Mouse (Mus musculus) G1E (cell line): ENCODE measurements around the gene Traf7. TPM values are rescaled to one million over a fixed set of nuclear protein-coding genes. Genes with fewer than 3 reads are reported as not detected.

ENCODE experiments used
- ATAC-seq: 2 replicates; pipeline ENCODE4 v1.8.0; 2016; ENCODE audit warnings: mild to moderate bottlenecking; ENCODE audit not compliant: insufficient number of reproducible peaks, poor library complexity, low FRiP score, severe bottlenecking; ENCODE audit errors: extremely low read depth
- DNase-seq: peaks from one replicate; pipeline ENCODE4 v3.0.0; 2012; ENCODE audit warnings: low spot score
- H3K27me3 ChIP-seq: 2 replicates; pipeline ENCODE4 v1.6.1; 2012; ENCODE audit warnings: mild to moderate bottlenecking, low read length, inconsistent platforms; ENCODE audit not compliant: insufficient read depth
- H3K36me3 ChIP-seq: replicated peaks from 2 replicates; pipeline ENCODE3; 2012; ENCODE audit warnings: mild to moderate bottlenecking, inconsistent platforms
- H3K4me1 ChIP-seq: 2 replicates; pipeline ENCODE4 v1.6.1; 2012; ENCODE audit warnings: low read depth, low read length, inconsistent platforms, mixed read lengths; ENCODE audit not compliant: insufficient read depth
- H3K4me3 ChIP-seq: 2 replicates; pipeline ENCODE4 v1.5.1; 2012; ENCODE audit warnings: low read depth, mild to moderate bottlenecking, inconsistent platforms, low read length, moderate library complexity, mixed read lengths
- H3K9me3 ChIP-seq: replicated peaks from 2 replicates; pipeline ENCODE4 v1.6.1; 2012; ENCODE audit warnings: inconsistent platforms
- CTCF ChIP-seq: IDR thresholded peaks from 2 replicates; pipeline ENCODE4 v1.5.1; 2012; ENCODE audit warnings: low read depth, low read length, inconsistent platforms, mixed read lengths
- GATA1 ChIP-seq: IDR thresholded peaks from 2 replicates; pipeline ENCODE4 v1.6.1; 2012; ENCODE audit warnings: borderline replicate concordance, low read length, inconsistent platforms, mixed read lengths
- GATA2 ChIP-seq: IDR thresholded peaks from 2 replicates; pipeline ENCODE4 v1.6.1; 2012; ENCODE audit warnings: low read depth, low read length, inconsistent platforms, borderline replicate concordance
- POLR2AphosphoS5 ChIP-seq: IDR thresholded peaks from 2 replicates; pipeline ENCODE4 v1.6.1; 2012; ENCODE audit warnings: low read depth, low read length, inconsistent platforms; ENCODE audit not compliant: insufficient replicate concordance
- TAL1 ChIP-seq: conservative IDR thresholded peaks from 2 replicates; pipeline ENCODE4 v1.6.1; 2012; ENCODE audit warnings: low read depth, low read length, inconsistent platforms, mixed read lengths
- polyA plus RNA-seq: library from polyadenylated mRNA; stranded (reverse); fragments of >175 nt; gene quantifications from 2 replicates; pipeline ENCODE4 v1.2.3, GENCODE M21; 2012
- total RNA-seq, 2 experiments: library from RNA; stranded (forward) in 1 of 2; stranded (reverse) in 1 of 2; fragments of 200-1000 nt in 1 of 2; fragments of >200 nt in 1 of 2; fragmentation: Nextera tagmentation in 1 of 2; gene quantifications; 2 replicates each; pipeline ENCODE4 v1.2.3; 2014 to 2017

The Traf7 gene
- total and polyA plus RNA-seq, 3 experiments = 62.8 to 198 (median 81.7) TPM

- H3K36me3 ChIP-seq = peaks cover 21% of the 10 kb centered on the region
- no peak for DNase-seq
- TF ChIP-seq GATA2 (no peak), POLR2AphosphoS5 (no peak), GATA1 (no peak), CTCF (no peak), TAL1 (no peak)
Measured at GRCm38 (mm10) chr17:24481027-24481815, 46.5 kb downstream of the Traf7 start.

GRCm38 (mm10) chr17:24480201-24480826 lies 47.4 kb downstream of the Traf7 start:
- TF ChIP-seq TAL1 (no peak), GATA2 (no peak), POLR2AphosphoS5 (no peak), CTCF (no peak), GATA1 (no peak)
- peak; percentile 35 for DNase-seq

More at GRCm38 (mm10) chr17:24481027-24481815, 46.5 kb downstream of the Traf7 start:
- H3K4me1 ChIP-seq = peaks cover 38% of the 10 kb centered on the region
- peaks cover 19% of the 10 kb centered on the region for H3K27me3 ChIP-seq
- no peak for ATAC-seq
- no peaks in the 10 kb centered on the region for H3K9me3 ChIP-seq
- no peak overlapping the region for H3K4me3 ChIP-seq

GRCm38 (mm10) chr17:24479431-24479830 lies 48.3 kb downstream of the Traf7 start:
- no peaks in the 10 kb centered on the region for H3K9me3 ChIP-seq
- ATAC-seq (no peak), DNase-seq (no peak)
- H3K4me3 ChIP-seq = peak overlapping the region; percentile 40; the same call in 1 of the 2 replicates
- peaks cover 38% of the 10 kb centered on the region for H3K36me3 ChIP-seq
- H3K4me1 ChIP-seq = peaks cover 44% of the 10 kb centered on the region
- TF ChIP-seq TAL1 (no peak), GATA1 (no peak), GATA2 (no peak), CTCF (no peak), POLR2AphosphoS5 (no peak)
- H3K27me3 ChIP-seq = peaks cover 5% of the 10 kb centered on the region; the same call in 1 of the 2 replicates

More at GRCm38 (mm10) chr17:24480201-24480826, 47.4 kb downstream of the Traf7 start:
- Histone ChIP-seq H3K36me3 (peaks cover 30% of the 10 kb centered on the region), H3K4me3 (no peak overlapping the region; the same call in 1 of the 2 replicates), H3K27me3 (peaks cover 13% of the 10 kb centered on the region), H3K4me1 (peaks cover 40% of the 10 kb centered on the region), H3K9me3 (no peaks in the 10 kb centered on the region)
- no peak for ATAC-seq

GRCm38 (mm10) chr17:24478663-24479380 lies 48.9 kb downstream of the Traf7 start, which contains the start of gene Mlst8:
Gene Mlst8, minus strand, starts transcription at chr17:24479078.
- ATAC-seq = peak; percentile 74
- H3K4me1 ChIP-seq = peaks cover 50% of the 10 kb centered on the region
- TF ChIP-seq CTCF = peak; percentile 81
- TF ChIP-seq TAL1 = no peak

GRCm38 (mm10) chr17:24477985-24478600 lies 49.6 kb downstream of the Traf7 start:
- Histone ChIP-seq H3K4me3 (peak overlapping the region; percentile 96), H3K9me3 (no peaks in the 10 kb centered on the region), H3K27me3 (no peaks in the 10 kb centered on the region), H3K4me1 (peaks cover 57% of the 10 kb centered on the region), H3K36me3 (peaks cover 52% of the 10 kb centered on the region)
- TF ChIP-seq POLR2AphosphoS5 (peak; percentile 39; the same call in 1 of the 2 replicates), GATA1 (no peak), TAL1 (no peak)
- ATAC-seq = no peak
- DNase-seq = peak; percentile 2

More at GRCm38 (mm10) chr17:24478663-24479380, 48.9 kb downstream of the Traf7 start, which contains the start of gene Mlst8:
- peaks cover 45% of the 10 kb centered on the region for H3K36me3 ChIP-seq
- no peaks in the 10 kb centered on the region for H3K9me3 ChIP-seq
- peak; percentile 90 for DNase-seq
- H3K27me3 ChIP-seq = 0 out of 2 replicates have a peak, but pooled peaks cover 3% of the 10 kb centered on the region
- H3K4me3 ChIP-seq = peak within 1 kb of the TSS; percentile 96
